Mouse (Mus musculus): ENCODE measurements around the gene Slain2.

- TF ChIP-seq HCFC1 (IDR thresholded peaks at IDR 0.05; ENCODE audit: low read depth, low read length) (peak; percentile 58), CTCF (conservative IDR thresholded peaks at IDR 0.05 in 1 of 2, IDR thresholded peaks at IDR 0.05 in 1 of 2; ENCODE audit: low read depth in 2 of 2, low read length in 2 of 2) (peak in 1 of 2 experiments; percentile 22; a peak in 1 of 4 replicates), POLR2A (IDR thresholded peaks at IDR 0.05; ENCODE audit: low read depth, low read length) (peak; percentile 95), ZNF384 (IDR thresholded peaks at IDR 0.05; ENCODE audit: low read depth, low read length) (no peak), NELFE (IDR thresholded peaks at IDR 0.05; ENCODE audit: low read depth, low read length) (peak; percentile 89), ZC3H11A (IDR thresholded peaks at IDR 0.05; ENCODE audit: low read depth, low read length) (no peak), EP300 (IDR thresholded peaks at IDR 0.05; ENCODE audit: low read length) (0 out of 2 replicates have a peak, but pooled peaks have one; percentile 26), MAX (IDR thresholded peaks at IDR 0.05; ENCODE audit: low read length) (peak; percentile 64), KAT2A (IDR thresholded peaks at IDR 0.05; ENCODE audit: insufficient replicate concordance, low read length) (0 out of 2 replicates have a peak, but pooled peaks have one; percentile 37), ETS1 (conservative IDR thresholded peaks at IDR 0.05; ENCODE audit: low read depth, low read length) (no peak), UBTF (IDR thresholded peaks at IDR 0.05; ENCODE audit: low read depth, low read length) (peak; percentile 33; the same call in 1 of the 2 replicates), MYC (IDR thresholded peaks at IDR 0.05; ENCODE audit: low read depth, low read length) (peak; percentile 73; the same call in 1 of the 2 replicates), TBP (conservative IDR thresholded peaks at IDR 0.05; ENCODE audit: low read depth, low read length) (peak; percentile 73; the same call in 1 of the 2 replicates), USF2 (conservative IDR thresholded peaks at IDR 0.05; ENCODE audit: low read depth, low read length) (no peak)
These were observed 45.8 kb upstream of the Slain2 start, which contains the start of gene Tec for GRCm38 (mm10) chr5:72868091-72868875.
